Mouse (Mus musculus) right cerebral cortex, postnatal 25 days (tissue): ENCODE results near the gene Psrc1.
A peak's percentile ranks its signal among the peaks of the same experiment; 100 is the strongest.

Experiments used
- DNase-seq: peaks from one replicate; pipeline ENCODE4 v3.0.0; 2022

Gene Psrc1

GRCm38 (mm10) chr3:108389111-108389545, 5.5 kb downstream of the Psrc1 start:
- peak; percentile 94 for DNase-seq

DNA sequence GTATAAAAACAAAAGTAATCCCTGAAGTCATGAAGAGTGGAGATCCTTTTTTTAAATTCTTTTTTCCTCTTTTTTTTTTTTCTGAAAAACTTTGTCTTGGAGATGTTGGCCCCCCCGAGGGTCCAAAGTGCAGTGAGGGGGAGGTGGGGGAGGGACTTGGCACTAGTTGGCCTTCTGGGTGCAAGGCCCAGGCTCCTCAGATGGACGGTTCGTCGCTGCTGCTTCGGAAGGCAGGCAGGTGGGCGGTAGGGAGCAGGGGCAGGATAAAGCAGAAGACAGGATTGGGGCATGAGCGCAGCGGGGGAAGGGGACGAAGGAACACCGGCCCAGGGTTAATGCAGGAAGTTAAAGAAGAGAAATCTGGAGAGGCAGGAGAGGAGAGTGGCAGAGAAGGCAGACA, 8.7 kb downstream of the Psrc1 start:
- DNase-seq = no peak

GRCm38 (mm10) chr3:108392793-108393192, 9.2 kb downstream of the Psrc1 start:
- DNase-seq = no peak

DNA sequence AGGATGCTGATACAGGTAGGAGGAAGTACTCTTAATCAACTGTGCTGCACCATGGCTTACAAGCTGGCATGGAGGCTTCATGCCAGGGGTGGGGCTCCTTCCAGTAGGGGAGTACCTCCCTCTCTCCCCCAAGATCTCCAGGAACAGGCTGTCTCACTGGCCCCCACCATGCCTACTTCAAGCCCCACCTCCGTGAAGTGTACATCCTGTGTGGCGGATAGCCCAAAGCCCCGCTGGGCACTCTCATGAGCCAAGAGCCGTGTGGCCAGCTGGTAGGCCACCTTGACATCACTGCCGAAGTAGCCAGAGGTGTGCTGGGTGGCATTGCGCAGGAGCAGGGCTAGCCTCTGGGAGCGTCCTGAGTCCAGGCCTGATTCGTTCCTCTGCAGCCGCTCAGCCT, 14.6 kb downstream of the Psrc1 start:
- DNase-seq = no peak

DNA sequence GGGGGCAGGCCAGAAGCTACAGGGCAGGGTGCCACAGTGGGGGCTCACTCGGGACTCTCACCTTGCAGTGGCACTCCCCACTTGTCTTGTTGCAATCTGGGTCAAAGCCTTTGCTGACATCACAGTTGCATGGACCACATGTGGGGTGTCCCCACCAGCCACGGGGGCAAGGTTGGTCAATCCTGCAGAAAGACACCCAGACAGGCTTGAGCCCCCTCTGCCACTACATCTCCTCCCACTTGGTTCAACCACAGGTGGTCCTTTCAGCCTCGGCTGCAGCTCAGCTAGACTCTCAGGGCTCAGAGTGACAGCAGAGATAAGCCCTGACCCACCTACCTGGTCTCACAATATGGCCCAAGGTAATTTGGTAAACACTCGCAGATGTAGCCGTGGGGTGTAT, 16.8 kb downstream of the Psrc1 start:
- DNase-seq = no peak

DNA sequence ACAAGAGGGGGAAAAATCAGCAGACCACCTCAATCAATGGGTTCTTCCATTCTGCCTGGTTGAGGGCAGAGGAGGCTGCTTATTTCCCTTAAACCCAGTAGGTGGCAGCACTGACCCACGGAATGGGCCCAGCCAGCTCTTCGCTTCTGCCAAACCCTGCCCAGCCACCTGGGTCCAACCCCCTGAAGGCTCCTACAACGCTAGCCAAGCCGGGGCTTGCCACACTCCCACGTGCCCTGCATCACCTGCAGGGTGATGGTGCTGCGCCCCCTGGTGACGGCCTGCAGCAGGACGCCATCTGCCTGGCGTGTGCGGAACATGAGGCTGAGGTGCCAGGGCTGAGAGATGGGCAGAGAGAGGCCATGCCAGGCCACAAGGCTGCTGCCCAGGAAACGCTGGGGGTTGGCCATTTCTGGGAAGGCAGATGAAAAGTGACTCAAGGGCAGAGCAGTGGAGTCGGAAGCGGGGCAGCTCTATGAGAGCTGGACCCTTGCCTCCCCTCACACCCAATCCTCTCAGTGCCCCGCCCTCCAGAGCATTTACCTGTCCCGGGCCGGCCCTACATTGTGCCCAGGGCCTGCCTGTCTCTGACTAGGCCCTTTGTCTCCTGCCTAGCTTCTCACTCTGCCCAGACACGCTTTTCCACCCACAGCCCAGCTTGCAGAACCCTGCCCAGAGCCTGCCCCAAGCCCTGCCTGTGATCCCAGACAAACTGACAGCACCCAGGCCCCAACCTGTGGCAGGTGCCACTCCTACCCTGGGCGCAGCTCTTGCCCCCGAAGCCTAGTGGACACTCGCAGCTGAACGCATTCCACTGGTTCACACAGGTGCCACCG, 18.3 kb downstream of the Psrc1 start:
- DNase-seq = peak; percentile 78

DNA sequence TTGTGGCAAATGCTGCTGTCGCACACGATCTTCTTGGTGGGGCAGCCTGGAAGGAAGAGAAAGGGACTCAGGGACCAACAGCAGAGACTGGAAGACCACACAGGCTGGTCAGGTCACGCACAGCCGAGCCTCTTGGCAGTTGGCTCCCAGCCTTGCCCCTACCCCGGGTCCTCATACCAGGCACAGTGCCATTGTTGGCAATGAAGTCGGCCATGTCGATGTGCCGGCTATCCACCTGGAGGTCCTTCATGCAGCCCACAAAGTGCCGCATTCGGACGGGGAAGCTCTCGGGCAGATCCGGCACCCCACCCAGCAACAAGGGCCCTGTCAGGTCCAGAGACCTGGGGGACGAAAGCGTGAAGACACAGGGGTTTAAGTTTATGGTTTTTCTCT, 18.9 kb downstream of the Psrc1 start:
- DNase-seq = no peak

- DNase-seq = peak; percentile 79
Measured at GRCm38 (mm10) chr3:108405536-108406305, 22.1 kb downstream of the Psrc1 start.

DNA sequence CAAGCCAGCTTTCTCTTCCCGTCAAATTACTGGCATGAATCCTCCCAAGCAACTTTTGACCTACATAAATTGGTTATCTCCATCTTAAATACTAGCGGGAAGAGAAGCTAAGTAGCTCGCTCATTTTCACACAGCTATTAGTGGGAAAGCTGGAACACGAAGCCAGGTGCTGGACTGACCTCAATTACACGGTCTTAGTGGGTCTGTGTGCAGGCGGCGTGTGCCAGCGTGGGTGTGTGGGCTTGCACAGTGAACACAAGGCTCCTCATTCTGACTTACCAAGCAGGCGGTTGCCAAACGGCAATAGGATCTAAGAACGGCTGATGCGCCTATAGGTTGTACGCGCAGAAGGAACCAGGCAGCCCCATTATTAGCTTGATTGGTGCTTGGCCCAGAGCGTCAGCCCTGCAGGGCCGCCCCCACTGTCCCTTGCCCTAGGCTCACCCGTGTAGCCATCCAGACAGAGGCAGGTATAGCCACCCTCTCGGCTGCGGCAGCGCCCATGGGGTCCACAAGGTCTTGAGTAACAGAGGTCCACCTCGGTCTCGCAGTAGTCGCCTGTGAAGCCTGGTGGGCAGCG, 22.8 kb downstream of the Psrc1 start:
- peak; percentile 61 for DNase-seq

- no peak for DNase-seq
Measured at GRCm38 (mm10) chr3:108408517-108409008, 24.9 kb downstream of the Psrc1 start.

- no peak for DNase-seq
Measured at GRCm38 (mm10) chr3:108409656-108410358, 26.2 kb downstream of the Psrc1 start.

DNA sequence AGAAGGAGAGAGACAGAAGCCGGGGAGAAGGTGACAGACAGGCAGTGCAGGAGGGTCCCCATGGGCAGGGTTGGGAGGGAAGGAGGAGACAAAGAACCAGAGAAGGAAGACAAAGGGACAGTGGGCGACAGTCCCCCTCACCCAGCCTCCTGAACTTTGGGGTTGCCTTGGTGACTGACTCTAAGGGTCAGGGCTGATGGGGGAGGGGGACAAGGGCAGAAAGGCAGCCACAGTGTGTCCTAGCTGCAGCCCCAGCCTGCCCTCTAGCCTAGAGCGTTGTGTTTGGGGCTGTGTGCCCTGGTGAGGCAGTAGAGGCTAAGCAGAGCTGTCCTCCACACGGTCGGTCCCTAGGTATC, 26.7 kb downstream of the Psrc1 start:
- no peak for DNase-seq

GRCm38 (mm10) chr3:108411026-108411753, 27.6 kb downstream of the Psrc1 start:
- DNase-seq = no peak

DNA sequence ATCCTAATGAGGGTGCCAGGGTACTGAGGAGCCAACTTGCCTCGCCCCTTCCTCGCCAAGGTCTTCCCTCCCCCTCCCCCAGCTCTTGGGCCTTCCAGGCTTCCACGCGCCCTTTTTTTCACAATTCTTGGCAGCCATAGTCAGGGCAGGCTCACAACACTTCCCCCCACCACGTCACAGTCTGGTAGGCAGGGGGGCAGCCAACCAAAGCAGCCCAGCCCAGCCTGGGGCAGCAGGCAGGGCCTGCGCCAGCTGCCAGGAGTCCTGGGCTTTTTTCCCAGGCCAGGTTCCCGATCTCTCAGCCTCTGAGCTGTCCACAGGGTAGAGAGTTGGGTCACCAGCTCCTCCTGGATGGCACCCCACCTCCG, 28.1 kb downstream of the Psrc1 start:
- DNase-seq = no peak

DNA sequence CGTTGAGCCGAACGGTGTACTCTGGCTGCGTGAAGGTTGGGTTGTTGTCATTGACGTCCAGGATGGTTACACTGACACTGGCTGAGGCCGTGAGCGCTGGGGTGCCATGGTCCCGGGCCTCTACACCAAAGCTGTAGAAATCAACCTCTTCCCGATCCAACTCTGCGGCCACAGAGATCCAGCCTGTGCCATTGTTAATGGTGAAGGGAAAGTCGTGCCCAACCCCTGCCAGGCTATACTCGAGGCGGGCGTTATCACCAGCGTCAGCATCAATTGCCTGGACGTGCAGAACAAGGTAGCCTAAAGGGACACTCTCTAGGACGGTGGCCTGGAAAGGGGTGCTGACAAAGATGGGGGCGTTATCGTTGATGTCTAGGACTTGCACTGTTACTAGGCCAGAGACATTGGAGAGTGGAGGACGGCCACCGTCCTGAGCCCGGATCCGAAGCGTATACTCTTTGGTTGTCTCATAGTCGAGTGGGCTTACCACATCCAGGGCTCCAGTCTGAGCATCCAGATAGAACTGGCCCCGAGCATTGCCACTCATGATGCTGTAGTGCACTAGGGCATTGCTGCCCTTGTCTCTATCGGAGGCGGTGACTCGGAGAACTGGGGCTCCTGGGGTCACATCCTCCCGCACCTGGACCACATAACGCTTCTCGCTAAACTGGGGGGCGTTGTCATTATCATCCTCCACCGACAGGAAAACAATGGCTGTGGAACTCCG, 30.2 kb downstream of the Psrc1 start:
- no peak for DNase-seq

DNA sequence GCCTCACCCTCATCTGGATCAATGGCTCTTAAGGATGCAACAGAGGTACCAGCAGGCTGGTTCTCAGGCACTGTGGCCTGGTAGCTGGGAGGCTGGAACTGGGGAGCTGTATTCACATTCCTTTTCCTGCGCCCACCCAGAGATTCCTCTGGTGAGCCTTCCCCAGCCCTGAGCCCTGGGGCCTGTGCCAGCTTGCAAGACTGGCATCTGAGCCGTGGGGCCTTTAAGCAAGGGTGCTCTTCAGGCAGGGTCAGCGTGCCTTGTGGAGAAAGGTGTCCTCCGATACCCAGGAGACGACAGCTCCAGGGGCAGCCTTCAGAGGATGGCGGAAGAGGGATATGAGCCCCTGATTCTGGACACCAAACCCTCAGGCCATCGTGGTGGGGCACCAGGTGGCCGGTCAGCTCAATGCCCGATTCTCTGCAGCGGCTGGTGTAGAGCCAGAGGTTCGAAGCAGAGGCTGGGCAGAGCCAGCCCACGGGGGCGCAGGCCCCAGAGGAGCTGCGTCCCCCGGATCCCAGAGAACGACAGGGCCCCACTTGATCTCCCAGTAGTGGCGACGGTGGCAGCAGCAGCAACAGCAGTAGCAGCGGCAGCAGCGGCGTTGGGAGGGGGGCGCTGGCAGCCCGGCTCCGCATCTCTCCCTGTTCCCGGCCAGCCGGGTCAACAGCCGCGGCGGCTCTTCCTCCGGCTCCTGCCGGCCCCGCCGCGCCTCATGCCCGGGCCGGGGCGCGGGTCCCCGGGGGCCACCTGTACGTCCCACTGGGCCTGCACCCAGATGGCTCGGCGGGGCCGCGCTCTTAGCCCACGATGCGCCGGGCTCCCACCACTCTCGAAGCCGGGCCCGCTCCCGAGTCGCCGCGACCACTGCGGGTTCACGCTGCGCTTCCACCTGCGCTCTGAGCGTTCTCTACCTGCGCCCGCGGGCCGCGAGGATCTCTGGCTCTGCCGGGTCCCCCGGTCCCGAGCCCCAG, 31.5 kb downstream of the Psrc1 start, which contains the start of gene Celsr2:
Gene Celsr2, minus strand, starts transcription at position 696 of the 974 bp plus-strand sequence.
- peak; percentile 71 for DNase-seq

DNA sequence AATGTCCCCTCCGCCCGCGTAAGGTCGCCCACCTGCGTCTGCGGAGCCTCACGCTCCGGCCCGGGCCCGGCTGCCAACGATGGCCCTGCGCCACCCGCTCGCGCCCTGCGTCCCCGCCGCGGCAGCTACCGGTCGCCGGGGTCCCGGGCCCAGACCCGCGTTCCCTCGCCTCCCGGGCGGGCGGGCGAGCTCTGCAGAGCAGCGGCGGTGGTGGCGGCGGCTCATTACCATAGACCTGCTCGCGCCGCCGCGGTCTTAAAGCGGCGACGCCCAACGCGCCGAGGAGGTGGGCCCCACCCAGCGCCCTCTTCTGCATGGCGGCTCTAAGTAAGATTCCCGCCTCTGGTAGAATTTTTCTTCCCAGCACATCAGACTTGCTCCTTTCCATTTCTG, 32.2 kb downstream of the Psrc1 start:
- peak; percentile 86 for DNase-seq

- no peak for DNase-seq
Measured at GRCm38 (mm10) chr3:108423006-108423405, 39.4 kb downstream of the Psrc1 start.

- DNase-seq = peak; percentile 65
Measured at GRCm38 (mm10) chr3:108423844-108424801, 40.5 kb downstream of the Psrc1 start.
